Mouse (Mus musculus) gastrocnemius, postnatal 14 days (tissue): ENCODE measurements around the gene Cldn8. TPM values are rescaled to one million over a fixed set of nuclear protein-coding genes. Genes with fewer than 3 reads are reported as not detected.

Experiments used
- DNase-seq: peaks from one replicate; pipeline ENCODE4 v3.0.0; 2021; ENCODE audit warnings: mixed read lengths
- intact Hi-C: fragments of 180-260 bp; cut with DNase I; formaldehyde crosslinking; loops from one replicate; pipeline ENCODE4 v1.15.1; 2025; ENCODE audit warnings: low total_unique reads
- long read RNA-seq, 2 experiments: library from polyadenylated mRNA; stranded (forward); transcript quantifications; one replicate each; pipeline ENCODE4 v2.0.0; 2021
- total RNA-seq, 2 experiments: library from RNA; stranded (reverse); gene quantifications; 2 replicates each; pipeline ENCODE4 v1.2.3; 2021

The Cldn8 gene
- total RNA-seq, result not detected
- long read RNA-seq, experiment 1, result 0 reads
- long read RNA-seq, experiment 2, result 0 reads

- no peak for DNase-seq
- intact Hi-C loops, result no loop called here
Measured at GRCm38 (mm10) chr16:88563045-88563913, at the start of gene Cldn8. Gene Cldn8, minus strand, starts transcription at chr16:88563183.

- no peak for DNase-seq
- intact Hi-C loops, result no loop called here
Measured at GRCm38 (mm10) chr16:88612712-88613111, 49.7 kb upstream of the Cldn8 start.

- intact Hi-C loops, result no loop called here
- no peak for DNase-seq
Measured at GRCm38 (mm10) chr16:88611922-88612321, 48.9 kb upstream of the Cldn8 start, which contains the start of gene Krtap24-1. Gene Krtap24-1, minus strand, starts transcription at chr16:88612279.

GRCm38 (mm10) chr16:88604570-88604969 is 41.6 kb upstream of the Cldn8 start:
- intact Hi-C loops, result no loop called here
- DNase-seq, result no peak

- DNase-seq, result no peak
Measured at GRCm38 (mm10) chr16:88602464-88602863, 39.5 kb upstream of the Cldn8 start.

GRCm38 (mm10) chr16:88600303-88600702 is 37.3 kb upstream of the Cldn8 start:
- DNase-seq, result no peak
- intact Hi-C loops, result no loop called here

More at GRCm38 (mm10) chr16:88602464-88602863, 39.5 kb upstream of the Cldn8 start:
- intact Hi-C loops, result no loop called here

GRCm38 (mm10) chr16:88599504-88600237 is 36.7 kb upstream of the Cldn8 start:
- intact Hi-C loops, result no loop called here
- no peak for DNase-seq

GRCm38 (mm10) chr16:88592758-88593157 is 29.8 kb upstream of the Cldn8 start:
- no peak for DNase-seq
- intact Hi-C loops, result no loop called here

- no peak for DNase-seq
- intact Hi-C loops, result no loop called here
Measured at GRCm38 (mm10) chr16:88583338-88583737, 20.4 kb upstream of the Cldn8 start.

- no peak for DNase-seq
- intact Hi-C loops, result no loop called here
Measured at GRCm38 (mm10) chr16:88575885-88576679, 13.1 kb upstream of the Cldn8 start.

GRCm38 (mm10) chr16:88572904-88573404 is 10.0 kb upstream of the Cldn8 start:
- DNase-seq, result no peak
- intact Hi-C loops, result no loop called here

- no peak for DNase-seq
- intact Hi-C loops, result no loop called here
Measured at GRCm38 (mm10) chr16:88570136-88570535, 7.2 kb upstream of the Cldn8 start.

GRCm38 (mm10) chr16:88569732-88570131 is 6.7 kb upstream of the Cldn8 start:
- intact Hi-C loops, result no loop called here

GRCm38 (mm10) chr16:88569096-88569495 is 6.1 kb upstream of the Cldn8 start:
- DNase-seq, result no peak

More at GRCm38 (mm10) chr16:88569732-88570131, 6.7 kb upstream of the Cldn8 start:
- DNase-seq, result no peak

GRCm38 (mm10) chr16:88561617-88562164 is 1.3 kb downstream of the Cldn8 start:
- no peak for DNase-seq
- intact Hi-C loops, result no loop called here

More at GRCm38 (mm10) chr16:88569096-88569495, 6.1 kb upstream of the Cldn8 start:
- intact Hi-C loops, result no loop called here

- intact Hi-C loops, result no loop called here
- no peak for DNase-seq
Measured at GRCm38 (mm10) chr16:88542488-88542887, 20.5 kb downstream of the Cldn8 start.

GRCm38 (mm10) chr16:88539841-88540487 is 23.0 kb downstream of the Cldn8 start:
- intact Hi-C loops, result no loop called here
- no peak for DNase-seq

- intact Hi-C loops, result no loop called here
- DNase-seq, result no peak
Measured at GRCm38 (mm10) chr16:88511348-88511747, 51.6 kb downstream of the Cldn8 start.
